Comparison of ENCODE assay signal across 22 mouse cellular contexts in the genomic region with DNA sequence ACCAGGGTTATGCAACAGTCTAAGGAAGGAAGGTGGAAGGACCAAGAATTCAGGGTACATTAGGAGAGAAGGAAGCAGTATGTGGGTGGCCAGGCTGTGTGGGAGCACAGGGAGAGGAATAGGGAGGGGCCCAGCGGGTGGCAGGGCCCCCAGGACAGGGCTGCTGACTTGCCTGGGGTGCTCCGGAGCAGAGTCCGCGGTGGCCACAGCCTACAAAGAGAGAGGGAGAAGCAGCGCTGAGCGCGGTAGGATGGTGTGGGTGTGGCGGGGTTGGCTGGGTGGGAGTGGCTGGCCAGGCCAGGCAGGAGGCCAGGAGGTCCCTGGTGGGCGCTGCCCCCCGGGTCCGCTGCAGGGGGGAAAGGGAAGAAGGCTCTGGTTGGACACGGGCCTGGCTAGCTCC. TPM values are rescaled to one million over a fixed set of nuclear protein-coding genes. Genes with fewer than 3 reads are reported as not detected.
DNase-seq lines count a peak whose midpoint lies in the region; ATAC-seq and TF ChIP-seq lines count a peak whose summit lies in the region.
"Had no signal": no experiment of that assay in that cellular context is flagged by ENCODE, and none has a peak within 500 bp of the region (broad histone marks: within the 10 kb centered on the region; RNA-seq: fewer than 3 reads in every experiment).

No protein-coding gene starts in this region.

- TF ChIP-seq CTCF in kidney, postnatal 0 days (IDR thresholded peaks at IDR 0.05; ENCODE audit: low read depth) = no peak
- TF ChIP-seq CTCF in hindbrain, postnatal 0 days (IDR thresholded peaks at IDR 0.05; ENCODE audit: low read depth) = no peak

- 43% methylated on average over 12 of the region's 12 CpGs for WGBS in kidney, postnatal 0 days
- WGBS in kidney, embryonic 14.5 days = 42% methylated on average over 8 of the region's 12 CpGs
- 88% methylated on average over 9 of the region's 12 CpGs for WGBS in hindbrain, postnatal 0 days

- H3K9ac ChIP-seq in kidney, postnatal 0 days (ENCODE audit: low read depth, low read length) = no peak overlapping the region
- H3K9ac ChIP-seq in kidney, embryonic 14.5 days (ENCODE audit: low read depth, low read length) = no peak overlapping the region
- no peak overlapping the region for H3K9ac ChIP-seq in hindbrain, postnatal 0 days (replicated peaks; ENCODE audit: low read length)
- H3K9ac ChIP-seq: hindbrain, embryonic 14.5 days; limb, embryonic 13.5 days had no signal

- H3K27ac ChIP-seq in kidney, postnatal 0 days = no peak overlapping the region
- H3K27ac ChIP-seq in kidney, embryonic 14.5 days (ENCODE audit: low read depth, low read length) = no peak overlapping the region
- H3K27ac ChIP-seq in hindbrain, postnatal 0 days = no peak overlapping the region
- H3K27ac ChIP-seq: gastrocnemius, adult 2 months; hindbrain, embryonic 14.5 days; limb, embryonic 13.5 days had no signal

- H3K4me2 ChIP-seq in kidney, postnatal 0 days (ENCODE audit: low read length) = peak overlapping the region; percentile 5; the same call in 1 of the 2 replicates
- no peak overlapping the region for H3K4me2 ChIP-seq in kidney, embryonic 14.5 days (replicated peaks; ENCODE audit: low read depth, low read length)
- no peak overlapping the region for H3K4me2 ChIP-seq in hindbrain, postnatal 0 days (ENCODE audit: low read depth, low read length)
- H3K4me2 ChIP-seq: hindbrain, embryonic 14.5 days; limb, embryonic 13.5 days had no signal

- no peaks in the 10 kb centered on the region for H3K9me3 ChIP-seq in kidney, postnatal 0 days (replicated peaks; ENCODE audit: low read length)
- no peaks in the 10 kb centered on the region for H3K9me3 ChIP-seq in kidney, embryonic 14.5 days (ENCODE audit: control insufficient read depth, low read length)
- H3K9me3 ChIP-seq in hindbrain, postnatal 0 days (ENCODE audit: low read length) = no peaks in the 10 kb centered on the region
- H3K9me3 ChIP-seq: limb, embryonic 13.5 days had no signal

- peaks cover 7% of the 10 kb centered on the region; the same call in 1 of the 2 replicates for H3K4me1 ChIP-seq in kidney, postnatal 0 days (replicated peaks; ENCODE audit: insufficient read depth, low read length)
- 0 out of 2 replicates have a peak, but pooled peaks cover 3% of the 10 kb centered on the region for H3K4me1 ChIP-seq in kidney, embryonic 14.5 days (ENCODE audit: control insufficient read depth, insufficient read depth, low read length)
- peaks cover 2% of the 10 kb centered on the region; the same call in 1 of the 2 replicates for H3K4me1 ChIP-seq in hindbrain, postnatal 0 days (ENCODE audit: insufficient read depth, low read length)

- 0 out of 2 replicates have a peak, but pooled peaks have one; percentile 25 for ATAC-seq in kidney, postnatal 0 days (replicated peaks; ENCODE audit: low FRiP score, low read depth)
- ATAC-seq in kidney, embryonic 14.5 days (ENCODE audit: low FRiP score, low TSS enrichment) = no peak
- no peak for ATAC-seq in hindbrain, postnatal 0 days
- ATAC-seq: forebrain, embryonic 16.5 days; midbrain, embryonic 16.5 days had no signal

- H3K27me3 ChIP-seq in kidney, postnatal 0 days (ENCODE audit: insufficient read depth, low read length) = no peaks in the 10 kb centered on the region
- H3K27me3 ChIP-seq in kidney, embryonic 14.5 days (ENCODE audit: control insufficient read depth, insufficient read depth, low read length) = no peaks in the 10 kb centered on the region
- no peaks in the 10 kb centered on the region for H3K27me3 ChIP-seq in hindbrain, postnatal 0 days (ENCODE audit: insufficient read depth, low read length)
- H3K27me3 ChIP-seq: limb, embryonic 13.5 days had no signal

- H3K36me3 ChIP-seq in kidney, postnatal 0 days (ENCODE audit: insufficient read depth, low read length) = no peaks in the 10 kb centered on the region
- no peaks in the 10 kb centered on the region; the same call in 1 of the 2 replicates for H3K36me3 ChIP-seq in kidney, embryonic 14.5 days (ENCODE audit: control insufficient read depth, insufficient read depth, low read length)
- peaks cover 57% of the 10 kb centered on the region for H3K36me3 ChIP-seq in hindbrain, postnatal 0 days (ENCODE audit: insufficient read depth, low read length)

- DNase-seq in heart, adult 11 months = peak; percentile 85
- DNase-seq in heart, adult 9 months (ENCODE audit: low spot score in 2 of 2) = no peak
- DNase-seq in kidney, postnatal 0 days (ENCODE audit: low spot score) = no peak
- DNase-seq in testis, postnatal 10 days (ENCODE audit: low spot score) = peak; percentile 46
- DNase-seq in testis, postnatal 14 days (ENCODE audit: low spot score) = no peak
- no peak for DNase-seq in embryo, embryonic 11 days
- no peak for DNase-seq in hindbrain, postnatal 0 days (ENCODE audit: low spot score)
- DNase-seq: adrenal gland, adult 2 months; cerebellum, postnatal 10 days; gastrocnemius, adult 2 months; kidney, adult 8-10 months; layer of hippocampus, adult 9-11 months; retina, postnatal 1 day; thymus, postnatal 25 days had no signal

- no peak overlapping the region for H3K4me3 ChIP-seq in kidney, postnatal 0 days (replicated peaks; ENCODE audit: low read depth, low read length)
- no peak overlapping the region for H3K4me3 ChIP-seq in kidney, embryonic 14.5 days (ENCODE audit: low read length)
- H3K4me3 ChIP-seq in hindbrain, postnatal 0 days (ENCODE audit: low read length) = no peak overlapping the region
- H3K4me3 ChIP-seq: erythroblast, embryonic 14.5 days; gastrocnemius, adult 2 months; limb, embryonic 13.5 days had no signal

RNA-seq across cellular contexts. Expression of a gene that starts 7.3 kb away (rescaled TPM):
- polyA plus RNA-seq in kidney, postnatal 0 days (2015; fragmentation: Nextera tagmentation; extraction: Ambion mirVana) = 328 and 371 TPM in 2 replicates
- 321 and 407 TPM in 2 replicates for polyA plus RNA-seq in kidney, embryonic 14.5 days (2014; fragmentation: Nextera tagmentation; extraction: Ambion mirVana)
- 74.9 and 111 TPM in 2 replicates for total RNA-seq in hindbrain, postnatal 0 days (2014; rRNA removed)
- 250 and 268 TPM in 2 replicates for polyA plus RNA-seq in hindbrain, postnatal 0 days (2015; fragmentation: Nextera tagmentation; extraction: Ambion mirVana)

RNA-seq across cellular contexts. Expression of a gene that starts 7.6 kb away (rescaled TPM):
- polyA plus RNA-seq in kidney, postnatal 0 days (2015; fragmentation: Nextera tagmentation; extraction: Ambion mirVana) = 2.7 and 3.7 TPM in 2 replicates
- 2.8 and 3.6 TPM in 2 replicates for polyA plus RNA-seq in kidney, embryonic 14.5 days (2014; fragmentation: Nextera tagmentation; extraction: Ambion mirVana)
- total RNA-seq in hindbrain, postnatal 0 days (2014; rRNA removed) = 97.9 and 101 TPM in 2 replicates
- 42.9 and 49.8 TPM in 2 replicates for polyA plus RNA-seq in hindbrain, postnatal 0 days (2015; fragmentation: Nextera tagmentation; extraction: Ambion mirVana)
- total RNA-seq: megakaryocyte-erythroid progenitor cell, adult 5-6 weeks had no signal

RNA-seq across cellular contexts. Expression of a gene that starts 9.6 kb away (rescaled TPM):
- polyA plus RNA-seq in kidney, postnatal 0 days (2015; fragmentation: Nextera tagmentation; extraction: Ambion mirVana) = 42.8 and 49.5 TPM in 2 replicates
- polyA plus RNA-seq in kidney, embryonic 14.5 days (2014; fragmentation: Nextera tagmentation; extraction: Ambion mirVana) = 8.0 and 13.6 TPM in 2 replicates
- 1.9 TPM in 2 replicates for total RNA-seq in hindbrain, postnatal 0 days (2014; rRNA removed)
- 0.82 and 1.5 TPM in 2 replicates for polyA plus RNA-seq in hindbrain, postnatal 0 days (2015; fragmentation: Nextera tagmentation; extraction: Ambion mirVana)
- total RNA-seq: granulocyte monocyte progenitor cell, adult 5-6 weeks; megakaryocyte-erythroid progenitor cell, adult 5-6 weeks had no signal
- polyA plus RNA-seq: erythroblast, embryonic 14.5 days had no signal

RNA-seq across cellular contexts. Expression of a gene that starts 11.6 kb away (rescaled TPM):
- polyA plus RNA-seq in kidney, postnatal 0 days (2015; fragmentation: Nextera tagmentation; extraction: Ambion mirVana) = 200 and 218 TPM in 2 replicates
- 217 and 259 TPM in 2 replicates for polyA plus RNA-seq in kidney, embryonic 14.5 days (2014; fragmentation: Nextera tagmentation; extraction: Ambion mirVana)
- total RNA-seq in hindbrain, postnatal 0 days (2014; rRNA removed) = 103 and 130 TPM in 2 replicates
- 186 TPM in 2 replicates for polyA plus RNA-seq in hindbrain, postnatal 0 days (2015; fragmentation: Nextera tagmentation; extraction: Ambion mirVana)

RNA-seq across cellular contexts. Expression of a gene that starts 20.7 kb away (rescaled TPM):
- 148 and 182 TPM in 2 replicates for polyA plus RNA-seq in kidney, postnatal 0 days (2015; fragmentation: Nextera tagmentation; extraction: Ambion mirVana)
- polyA plus RNA-seq in kidney, embryonic 14.5 days (2014; fragmentation: Nextera tagmentation; extraction: Ambion mirVana) = 134 and 200 TPM in 2 replicates
- 295 and 347 TPM in 2 replicates for total RNA-seq in hindbrain, postnatal 0 days (2014; rRNA removed)
- 95.5 and 97.8 TPM in 2 replicates for polyA plus RNA-seq in hindbrain, postnatal 0 days (2015; fragmentation: Nextera tagmentation; extraction: Ambion mirVana)

Comparison
In these comparisons a context has a peak if more than half of its experiments do, and no peak if none do; other contexts are left out.
1. DNase-seq: peak in heart, adult 11 months (single experiment) and testis, postnatal 10 days (single experiment); none in heart, adult 9 months (0 of 2), kidney, postnatal 0 days (single experiment), testis, postnatal 14 days (single experiment), embryo, embryonic 11 days (single experiment) and hindbrain, postnatal 0 days (single experiment).